Mouse (Mus musculus): ENCODE measurements around the gene Aldh3b1.
A peak's percentile ranks its signal among the peaks of the same experiment; 100 is the strongest.

The Aldh3b1 gene

GRCm38 (mm10) chr19:3872373-3872772 is 57.2 kb downstream of the Aldh3b1 start:
- DNase-seq: peak; percentile 68 to 73

GRCm38 (mm10) chr19:3871468-3871867 is 58.1 kb downstream of the Aldh3b1 start:
- DNase-seq: no peak

- no peak for DNase-seq
These were observed 61.3 kb downstream of the Aldh3b1 start for GRCm38 (mm10) chr19:3868290-3868689.

GRCm38 (mm10) chr19:3864960-3865359 is 64.6 kb downstream of the Aldh3b1 start:
- no peak for DNase-seq

All from kidney, postnatal 4 days (tissue).